Mouse (Mus musculus): ENCODE results near the gene Zfp973. TPM values are rescaled to one million over a fixed set of nuclear protein-coding genes. Genes with fewer than 3 reads are reported as not detected.
"Not testable (repeated sequence)": the region's sequence is repeated elsewhere in the genome, so short reads cannot be mapped to it uniquely, and the experiment has no call there.

Gene Zfp973
- total RNA-seq (2014; fragmentation: Nextera tagmentation) (15.4 and 27.4 TPM in 2 replicates), total RNA-seq (2017) (11.4 and 23.2 TPM in 2 replicates)

GRCm38 (mm10) chr2:176670222-176670621 is at the start of gene Zfp973:
Gene Zfp973 (plus strand): TSS chr2:176670522.
- ATAC-seq (replicated peaks; ENCODE audit: poor library complexity, severe bottlenecking): not testable (repeated sequence)

GRCm38 (mm10) chr2:176636244-176636643 is 34.1 kb upstream of the Zfp973 start, which contains the start of gene Gm14308:
Gene Gm14308 (minus strand): TSS chr2:176636344.
- not testable (repeated sequence) for ATAC-seq (replicated peaks; ENCODE audit: poor library complexity, severe bottlenecking)

- ATAC-seq (replicated peaks; ENCODE audit: poor library complexity, severe bottlenecking): not testable (repeated sequence)
Measured at GRCm38 (mm10) chr2:176708051-176708450, 37.7 kb downstream of the Zfp973 start, which contains the start of gene Gm14305. Gene Gm14305 (plus strand): TSS chr2:176708328.

Other genes starting within 250 kb of the Zfp973 start
- 6.1 and 6.3 TPM in 2 replicates for gene Gm14435, start 246.9 kb upstream of the Zfp973 start, total RNA-seq (2014; fragmentation: Nextera tagmentation)
- gene Gm14435, start 246.9 kb upstream of the Zfp973 start, total RNA-seq (2017): 2.9 and 4.2 TPM in 2 replicates
- 4.0 TPM in 1 of 2 replicates, not detected in the other for gene Gm14434, start 183.7 kb upstream of the Zfp973 start, total RNA-seq (2014; fragmentation: Nextera tagmentation)
- gene Gm14434, start 183.7 kb upstream of the Zfp973 start, total RNA-seq (2017): 4.3 TPM in 1 of 2 replicates, not detected in the other
- gene Zfp967, start 149.5 kb upstream of the Zfp973 start, total RNA-seq (2014; fragmentation: Nextera tagmentation): not detected in 2 replicates
- gene Zfp967, start 149.5 kb upstream of the Zfp973 start, total RNA-seq (2017): 1.5 TPM in 1 of 2 replicates, not detected in the other
- gene Gm14308, start 34.2 kb upstream of the Zfp973 start, total RNA-seq (2014; fragmentation: Nextera tagmentation): 0.86 and 13.9 TPM in 2 replicates
- gene Gm14308, start 34.2 kb upstream of the Zfp973 start, total RNA-seq (2017): 15.3 TPM in 1 of 2 replicates, not detected in the other
- 12.9 and 22.2 TPM in 2 replicates for gene Gm14305, start 37.8 kb downstream of the Zfp973 start, total RNA-seq (2014; fragmentation: Nextera tagmentation)
- 22.5 and 24.1 TPM in 2 replicates for gene Gm14305, start 37.8 kb downstream of the Zfp973 start, total RNA-seq (2017)
- 13.5 and 21.5 TPM in 2 replicates for gene Gm14295, start 128.1 kb downstream of the Zfp973 start, total RNA-seq (2014; fragmentation: Nextera tagmentation)
- 5.4 and 9.2 TPM in 2 replicates for gene Gm14295, start 128.1 kb downstream of the Zfp973 start, total RNA-seq (2017)
- gene Gm14408, start 160.6 kb downstream of the Zfp973 start, total RNA-seq (2014; fragmentation: Nextera tagmentation): not detected in 2 replicates
- gene Gm14408, start 160.6 kb downstream of the Zfp973 start, total RNA-seq (2017): not detected in 2 replicates

Measured in granulocyte monocyte progenitor cell, adult 5-6 weeks (primary cell).